Mouse (Mus musculus): Measurements from ENCODE around the gene Tmed9. TPM values are rescaled to one million over a fixed set of nuclear protein-coding genes. Genes with fewer than 3 reads are reported as not detected.

Tmed9 gene
- total and polyA plus RNA-seq, 3 experiments = 88.2 to 196 (median 194) TPM

DNA sequence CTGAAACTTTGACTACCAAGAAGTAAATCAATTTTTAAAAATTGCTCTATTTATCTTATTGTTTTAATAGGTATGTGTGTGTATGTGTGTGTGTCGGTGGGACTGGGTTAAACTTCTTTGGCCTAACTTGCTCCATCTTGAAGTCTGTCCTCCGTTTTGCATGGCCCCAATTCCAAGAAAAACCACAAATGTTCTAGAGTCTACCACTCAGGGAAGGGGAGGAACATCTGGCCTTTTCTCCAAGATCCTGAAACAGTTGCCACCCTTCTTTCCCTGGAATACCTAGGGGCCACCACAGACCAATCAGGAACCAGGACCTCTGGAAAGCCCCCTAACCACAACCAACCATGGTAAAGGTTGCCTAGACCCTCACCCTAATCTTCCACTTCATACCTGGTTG is 1.6 kb upstream of the Tmed9 start:
- no peak overlapping the region; the same call in 1 of the 2 replicates for H3K9ac ChIP-seq (ENCODE audit: insufficient read depth, low read depth)
- DNase-seq (ENCODE audit: extremely low read depth) = no peak
- dilution Hi-C loops (cut with MboI; ENCODE audit: extremely low pct_ligation_motif_present, extremely low pct_unique_long_range_greater_than_20kb, low sequenced_read_pairs) = no loop called here

GRCm38 (mm10) chr13:55574321-55574720 is 789 bp downstream of the Tmed9 start:
- Histone ChIP-seq H3K27ac (ENCODE audit: insufficient read depth, low read depth) (no peak overlapping the region), H3K4me1 (ENCODE audit: control insufficient read depth in 1 of 2, insufficient read depth in 2 of 2) (peaks cover 6 to 24% of the 10 kb centered on the region in 2 experiments), H3K4me3 (replicated peaks in 1 of 3; ENCODE audit: low read depth in 2 of 3, low read length in 2 of 3, poor library complexity in 1 of 3) (no peak overlapping the region), H3K79me2 (replicated peaks; ENCODE audit: control insufficient read depth, extremely low read depth, insufficient read depth, poor library complexity, severe bottlenecking) (peaks cover 15% of the 10 kb centered on the region), H3K36me3 (replicated peaks in 1 of 2; ENCODE audit: control insufficient read depth in 1 of 2, insufficient read depth in 1 of 2, low read length in 1 of 2) (peaks cover 0 to 6% of the 10 kb centered on the region in 2 experiments), H3K4me2 (ENCODE audit: insufficient read depth, low read depth, poor library complexity, severe bottlenecking) (no peak overlapping the region), H3K9me3 (replicated peaks; ENCODE audit: low read length) (peaks cover 10% of the 10 kb centered on the region), H3K9ac (ENCODE audit: insufficient read depth, low read depth) (no peak overlapping the region), H3K27me3 (replicated peaks) (no peaks in the 10 kb centered on the region)
- in situ Hi-C loops (cut with MboI; ENCODE audit: low pct_ligation_motif_present, low pct_unique_long_range_greater_than_20kb, low sequenced_read_pairs) (no loop called here), dilution Hi-C loops (cut with MboI; ENCODE audit: extremely low pct_ligation_motif_present, extremely low pct_unique_long_range_greater_than_20kb, low sequenced_read_pairs) (no loop called here)
- TF ChIP-seq TCF12 (IDR thresholded peaks at IDR 0.05; ENCODE audit: low read depth, low read length) (no peak), ZNF384 (IDR thresholded peaks at IDR 0.05; ENCODE audit: low read depth, low read length) (peak; percentile 97)
- no peak for DNase-seq (ENCODE audit: extremely low read depth)

More for the DNA sequence above, 1.6 kb upstream of the Tmed9 start:
- H3K36me3 ChIP-seq (replicated peaks in 1 of 2; ENCODE audit: control insufficient read depth in 1 of 2, insufficient read depth in 1 of 2, low read length in 1 of 2) = peaks cover 3 to 26% of the 10 kb centered on the region in 2 experiments
- in situ Hi-C loops (cut with MboI; ENCODE audit: low pct_ligation_motif_present, low pct_unique_long_range_greater_than_20kb, low sequenced_read_pairs) = no loop called here
- H3K9me3 ChIP-seq (replicated peaks; ENCODE audit: low read length) = peaks cover 10% of the 10 kb centered on the region
- H3K27me3 ChIP-seq (replicated peaks) = no peaks in the 10 kb centered on the region
- peaks cover 16% of the 10 kb centered on the region for H3K79me2 ChIP-seq (replicated peaks; ENCODE audit: control insufficient read depth, extremely low read depth, insufficient read depth, poor library complexity, severe bottlenecking)
- peaks cover 8 to 25% of the 10 kb centered on the region in 2 experiments for H3K4me1 ChIP-seq (ENCODE audit: control insufficient read depth in 1 of 2, insufficient read depth in 2 of 2)
- TF ChIP-seq JUN (IDR thresholded peaks at IDR 0.05; ENCODE audit: insufficient read depth, low read depth, low read length) (no peak), POLR2A (IDR thresholded peaks at IDR 0.05; ENCODE audit: low read depth, low read length) (no peak), KAT2A (IDR thresholded peaks at IDR 0.05; ENCODE audit: insufficient replicate concordance, low read length) (no peak), USF2 (conservative IDR thresholded peaks at IDR 0.05; ENCODE audit: low read depth, low read length) (no peak), IRF4 (IDR thresholded peaks at IDR 0.05; ENCODE audit: low read depth, low read length) (no peak), GABPA (IDR thresholded peaks at IDR 0.05; ENCODE audit: insufficient replicate concordance, low read depth, low read length) (no peak), ZC3H11A (IDR thresholded peaks at IDR 0.05; ENCODE audit: low read depth, low read length) (no peak), TCF12 (IDR thresholded peaks at IDR 0.05; ENCODE audit: low read depth, low read length) (no peak), CHD1 (IDR thresholded peaks at IDR 0.05; ENCODE audit: low read depth, low read length) (no peak), EP300 (IDR thresholded peaks at IDR 0.05; ENCODE audit: low read length) (no peak), MAFK (IDR thresholded peaks at IDR 0.05; ENCODE audit: insufficient replicate concordance, low read length) (no peak), TBP (conservative IDR thresholded peaks at IDR 0.05; ENCODE audit: low read depth, low read length) (no peak), USF1 (IDR thresholded peaks at IDR 0.05; ENCODE audit: low read depth, low read length) (no peak), POLR2AphosphoS2 (IDR thresholded peaks at IDR 0.05; ENCODE audit: low read depth, low read length) (no peak), ZKSCAN1 (IDR thresholded peaks at IDR 0.05; ENCODE audit: borderline replicate concordance, low read depth, low read length) (no peak), RCOR1 (conservative IDR thresholded peaks at IDR 0.05; ENCODE audit: low read depth, low read length) (no peak)
- H3K4me2 ChIP-seq (ENCODE audit: insufficient read depth, low read depth, poor library complexity, severe bottlenecking) = peak overlapping the region; percentile 68
- no peak overlapping the region for H3K27ac ChIP-seq (ENCODE audit: insufficient read depth, low read depth)
- peak overlapping the region in 1 of 3 experiments; percentile 90 for H3K4me3 ChIP-seq (replicated peaks in 1 of 3; ENCODE audit: low read depth in 2 of 3, low read length in 2 of 3, poor library complexity in 1 of 3)

Measured in CH12.LX (cell line).